Mouse (Mus musculus) retina, embryonic 14.5 days (tissue): ENCODE measurements around the gene Ring1.
A peak's percentile ranks its signal among the peaks of the same experiment; 100 is the strongest.
"Not testable (repeated sequence)": the region's sequence is repeated elsewhere in the genome, so short reads cannot be mapped to it uniquely, and the experiment has no call there.

Experiments
- DNase-seq: peaks from one replicate; pipeline ENCODE4 v3.0.0-alpha.2; 2015; ENCODE audit warnings: low spot score

Gene Ring1

DNA sequence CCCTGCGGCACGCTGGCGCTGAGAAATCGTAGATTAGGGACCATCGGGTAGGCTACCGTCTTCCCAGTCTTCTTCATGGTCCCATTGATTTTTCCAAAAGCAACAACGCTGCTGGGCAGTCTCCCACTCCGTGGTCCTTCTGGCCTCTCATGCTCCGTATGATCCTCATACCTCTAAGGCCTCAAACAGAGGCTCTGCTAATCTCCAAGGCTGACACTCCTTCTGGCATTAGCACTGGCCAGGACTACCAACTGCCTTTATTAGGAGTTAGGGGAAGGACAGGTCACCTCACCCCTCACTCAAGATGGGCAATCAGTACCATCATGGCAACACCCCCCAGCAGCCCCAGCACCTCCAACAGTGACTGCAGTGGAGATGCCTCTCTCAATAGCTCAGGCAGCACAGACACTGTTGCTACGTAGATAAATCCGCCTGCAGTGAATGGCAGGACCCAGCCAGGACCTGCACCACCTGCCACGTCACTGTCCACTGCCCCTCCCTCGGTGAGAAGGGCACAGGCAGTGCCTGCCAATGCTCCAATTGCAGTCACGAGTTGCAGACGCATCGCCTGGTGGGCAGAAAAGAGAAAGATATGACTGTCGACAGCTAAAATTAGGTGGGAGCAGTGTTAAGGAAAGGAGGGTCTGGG lies 4.1 kb upstream of the Ring1 start:
- no peak for DNase-seq

DNA sequence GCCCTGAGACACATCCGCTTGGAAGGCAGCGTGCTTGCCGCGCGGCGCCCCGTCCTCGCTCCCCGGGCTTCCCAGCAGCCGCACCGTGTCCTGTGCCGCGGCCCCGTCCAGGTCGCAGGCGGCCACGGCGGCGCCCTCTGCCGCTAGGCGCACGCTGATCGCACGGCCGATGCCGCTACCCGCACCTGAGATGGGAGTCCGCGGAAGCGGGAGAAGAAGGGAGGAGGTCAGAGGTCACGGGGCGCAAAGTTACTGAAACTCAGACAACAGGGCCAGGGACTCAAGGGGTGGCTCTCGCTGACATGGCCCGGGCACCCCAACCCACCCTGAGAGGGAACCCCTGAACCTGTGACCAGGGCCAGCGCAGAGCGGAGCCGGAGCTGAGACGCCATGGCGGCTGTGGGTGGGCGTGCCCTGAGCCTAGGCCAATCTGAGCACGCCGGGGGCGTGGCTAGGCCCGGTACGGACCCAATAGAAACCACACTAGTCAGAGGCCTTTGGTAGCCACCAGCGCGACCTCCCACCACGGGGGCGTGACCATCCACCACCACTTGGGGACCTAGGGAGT lies 3.3 kb upstream of the Ring1 start, which contains the start of gene H2-Ke6:
TSS of gene H2-Ke6 (minus strand) at position 405 of the 568 bp plus-strand sequence.
- peak; percentile 96 for DNase-seq

DNA sequence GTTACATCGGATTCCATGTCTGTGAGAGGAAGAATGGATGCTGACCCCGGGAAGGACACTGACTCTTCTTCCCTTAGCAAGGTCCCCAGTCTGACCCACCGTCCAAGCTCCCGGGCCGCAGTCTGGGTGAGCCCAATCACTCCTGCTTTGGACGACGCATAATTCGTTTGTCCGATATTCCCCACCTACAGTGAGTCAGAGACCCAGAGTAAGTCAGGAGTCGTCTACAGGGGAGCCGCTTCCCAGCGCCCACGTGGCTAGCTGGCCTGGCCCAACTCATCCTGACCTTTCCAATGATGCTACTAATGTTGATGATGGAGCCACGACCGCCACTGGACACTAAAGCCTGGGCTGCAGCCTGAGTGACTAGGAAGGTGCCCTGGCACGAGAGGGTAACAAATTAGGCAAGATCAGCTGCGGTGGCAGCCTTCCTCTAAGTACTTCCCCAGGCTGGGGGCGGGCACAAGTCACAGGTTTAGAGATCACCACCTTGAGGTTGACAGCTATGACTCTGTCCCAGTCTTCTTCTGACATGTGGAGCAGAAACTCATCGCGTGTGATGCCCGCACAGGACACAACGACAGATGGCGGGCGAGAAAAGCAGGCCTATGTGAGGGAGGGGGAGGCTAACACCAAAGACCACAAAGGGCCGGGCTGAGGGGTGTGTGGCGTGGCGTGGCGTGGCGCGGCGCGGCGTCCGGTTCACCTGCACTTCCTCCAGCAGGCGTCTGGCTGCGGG lies 2.6 kb upstream of the Ring1 start:
- peak; percentile 42 for DNase-seq

DNA sequence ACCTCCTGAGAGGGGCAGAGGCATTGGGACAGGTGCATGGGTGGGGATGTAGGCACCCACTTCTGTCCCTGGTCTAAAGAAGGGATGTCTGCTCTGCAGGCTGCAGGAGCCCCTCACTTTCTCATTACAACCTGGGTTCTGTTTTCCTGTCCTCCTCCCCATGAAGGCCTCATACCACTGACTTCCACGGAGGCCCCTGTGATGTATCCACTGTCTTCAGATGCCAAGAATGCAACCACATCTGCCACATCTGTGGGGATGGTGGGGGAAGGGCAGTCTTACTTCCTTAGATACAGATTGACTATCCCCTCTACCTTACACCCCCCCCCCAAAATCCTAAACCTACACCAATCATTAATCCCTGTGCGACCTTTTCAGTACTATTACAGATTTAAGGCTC lies 1.7 kb upstream of the Ring1 start:
- DNase-seq: no peak

DNA sequence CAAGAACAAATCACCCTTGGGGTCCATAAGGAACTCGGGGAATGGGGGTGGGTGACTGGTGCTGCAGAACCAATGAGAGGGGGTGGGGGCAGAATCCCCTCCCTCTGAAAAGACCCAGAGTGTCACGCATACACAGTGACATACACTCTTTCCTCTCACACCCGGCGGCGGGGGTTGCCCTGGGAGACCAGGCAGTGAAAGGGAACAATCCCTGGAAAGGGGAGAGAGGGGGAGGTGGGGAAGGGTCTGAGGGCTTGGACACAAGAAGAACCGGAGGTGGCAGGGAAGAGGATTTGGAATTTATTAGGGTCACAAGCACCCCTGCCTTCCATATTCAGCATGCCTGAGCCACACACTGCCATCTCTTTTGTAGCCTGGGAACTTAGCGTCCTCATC lies 1.3 kb upstream of the Ring1 start:
- DNase-seq: peak; percentile 64

DNA sequence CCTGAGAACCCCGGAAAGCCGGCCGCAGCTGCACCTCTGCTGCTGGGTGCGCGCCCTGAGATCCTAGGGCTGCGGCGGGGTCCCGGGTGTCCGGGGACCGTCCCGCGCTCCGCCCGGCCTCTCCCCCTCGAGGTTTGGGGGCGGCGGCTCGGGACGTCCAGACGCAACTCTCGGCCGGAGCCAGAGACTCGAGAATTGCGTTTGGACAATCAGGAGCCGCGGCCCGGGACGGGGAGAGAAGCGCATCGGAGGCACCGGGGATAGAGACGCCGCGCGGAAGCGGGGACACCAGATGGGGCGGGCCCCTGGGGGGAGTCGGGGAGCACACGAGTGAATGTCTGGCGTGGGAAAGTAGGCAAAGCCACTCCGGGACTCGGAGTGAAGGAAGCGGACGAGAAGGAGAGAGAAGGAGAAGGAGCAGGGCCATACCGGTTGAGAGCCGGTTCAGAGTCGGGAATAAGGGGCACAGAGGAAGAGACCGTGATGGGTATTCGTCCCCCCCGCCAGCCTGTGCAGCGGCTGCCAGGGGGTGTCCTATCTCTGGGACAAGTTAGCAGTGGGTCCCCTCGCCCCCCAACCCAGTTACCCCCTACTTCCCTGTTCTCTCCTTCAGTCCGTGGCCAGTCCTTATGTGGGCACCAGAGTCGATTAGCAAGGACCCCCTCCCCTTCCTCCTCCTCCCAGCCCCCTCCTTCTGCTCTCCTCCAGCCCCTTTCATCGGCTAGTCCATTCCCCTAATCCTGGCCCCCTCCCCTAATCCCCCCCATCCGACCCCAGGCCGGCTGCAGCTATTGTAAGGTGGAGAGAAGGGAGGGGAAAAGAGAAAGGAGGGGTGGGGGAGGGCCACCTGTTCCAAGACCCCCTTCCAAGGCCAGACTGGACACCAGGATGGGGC lies 628 bp upstream of the Ring1 start:
- DNase-seq: peak; percentile 51

DNA sequence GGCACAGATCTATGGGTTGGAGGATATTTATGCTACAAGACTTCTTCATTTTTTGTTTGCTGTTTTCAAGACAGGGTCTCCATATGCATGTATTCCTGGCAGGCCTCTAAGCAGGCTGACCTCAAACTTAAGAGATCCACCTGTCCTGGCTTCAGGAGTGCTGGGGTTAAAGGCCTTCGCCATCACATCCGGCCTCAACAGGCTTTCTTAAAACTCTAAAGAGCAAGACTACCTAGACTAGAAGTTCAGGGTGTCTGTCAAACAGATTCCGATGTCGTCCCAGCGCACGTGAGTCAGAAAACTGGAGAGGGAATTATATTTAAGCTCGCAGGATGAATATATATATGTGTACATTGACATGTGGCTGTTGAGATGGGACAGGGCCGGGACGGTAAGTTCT lies 802 bp downstream of the Ring1 start:
- DNase-seq: no peak

DNA sequence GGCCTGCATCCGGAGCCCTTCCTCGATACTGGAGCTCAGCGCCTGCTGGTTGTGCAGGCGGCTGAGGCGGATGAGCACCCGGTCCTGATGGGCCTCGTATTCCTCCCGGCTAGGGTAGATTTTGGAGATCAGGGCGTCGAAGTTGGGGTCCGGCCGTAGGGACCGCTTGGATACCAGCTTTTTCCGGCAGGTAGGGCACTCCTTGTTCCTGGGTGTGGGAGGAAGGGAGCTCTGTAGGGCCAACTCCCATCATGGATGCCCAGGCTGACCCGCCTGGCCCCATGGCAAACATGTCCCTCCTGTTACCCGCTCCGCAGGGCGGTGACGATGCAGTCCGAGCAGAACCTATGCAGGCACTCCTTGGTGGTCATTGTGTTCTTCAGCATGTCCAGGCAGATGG lies 1.5 kb downstream of the Ring1 start:
- no peak for DNase-seq

DNA sequence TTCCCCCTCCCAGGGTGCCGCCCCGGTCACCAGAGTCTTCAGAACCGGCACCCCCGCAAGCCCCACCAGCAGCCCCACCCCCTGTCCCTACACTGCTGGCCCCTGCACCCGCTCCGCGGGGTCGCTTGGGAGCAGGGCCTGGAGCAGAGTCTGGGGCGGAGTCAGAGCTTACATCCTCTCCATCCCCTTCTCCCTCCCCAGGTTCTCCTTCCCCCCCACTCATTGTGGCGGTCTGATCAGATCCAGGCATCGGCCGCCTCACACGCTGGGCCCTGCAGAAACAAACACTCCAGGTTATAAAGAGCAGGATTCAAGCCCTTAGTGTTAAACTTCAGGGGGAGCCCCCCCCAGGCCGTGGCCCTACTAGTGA lies 2.1 kb downstream of the Ring1 start:
- no peak for DNase-seq

DNA sequence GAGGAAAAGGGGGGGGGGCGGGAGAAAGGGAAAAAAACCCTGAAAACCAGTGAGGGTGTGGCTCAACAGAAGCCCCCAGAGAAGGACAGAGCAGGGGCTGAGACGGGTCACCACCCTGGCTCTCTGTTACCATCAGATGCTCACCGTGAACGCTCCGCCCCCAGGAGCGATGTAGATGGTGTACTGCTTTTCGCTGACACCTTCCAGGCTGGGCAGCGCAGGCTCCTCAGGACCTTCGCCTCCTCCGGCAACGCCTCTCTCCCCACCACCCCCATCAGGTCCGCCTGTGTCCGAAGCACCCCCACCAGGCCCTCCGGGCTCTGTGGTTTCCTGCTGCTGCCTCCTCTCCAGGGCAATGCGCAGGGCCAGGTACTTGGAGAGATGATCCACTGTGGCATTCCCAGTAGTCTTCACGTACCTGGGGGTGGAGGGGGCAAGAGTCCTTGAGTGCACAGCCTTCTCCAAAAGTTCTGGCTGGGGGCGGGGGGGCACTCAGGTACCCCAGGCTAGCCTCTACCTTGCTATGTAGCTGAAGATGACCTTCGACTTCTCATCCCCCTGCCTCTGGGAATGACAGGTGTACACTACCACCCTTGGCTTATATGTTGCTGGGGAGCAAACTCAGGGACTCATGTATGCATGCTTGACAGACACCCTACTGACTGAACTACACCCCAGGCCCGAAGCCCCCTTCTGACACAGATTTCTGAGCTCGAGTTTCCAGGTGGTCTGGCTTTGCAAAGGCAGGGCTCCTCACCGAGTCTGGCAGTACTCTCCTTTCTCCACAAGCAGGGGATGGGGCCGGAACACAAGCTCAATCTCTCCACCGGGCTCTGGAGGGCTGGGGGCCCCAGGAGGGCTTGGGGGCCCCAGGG lies 2.7 kb downstream of the Ring1 start:
- DNase-seq: no peak

DNA sequence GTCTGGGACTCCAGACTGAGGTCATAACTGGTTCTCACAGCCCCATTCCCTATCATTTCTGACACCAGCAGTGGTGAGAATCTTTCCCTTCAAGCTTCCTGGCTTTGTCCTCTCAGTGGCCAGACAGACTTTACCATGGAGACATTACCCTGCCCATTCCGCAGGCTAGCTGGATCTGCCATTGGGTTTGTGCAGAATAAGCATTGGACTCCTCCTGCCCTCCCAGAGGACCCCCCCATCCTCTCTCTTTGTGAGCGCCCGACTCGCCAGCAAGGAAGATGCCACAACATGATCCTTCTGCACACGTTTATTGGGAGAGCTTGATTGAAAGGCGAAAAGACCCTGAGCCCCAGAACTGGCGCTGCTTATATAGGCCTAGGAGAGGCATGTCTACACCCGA lies 11.0 kb downstream of the Ring1 start:
- no peak for DNase-seq

DNA sequence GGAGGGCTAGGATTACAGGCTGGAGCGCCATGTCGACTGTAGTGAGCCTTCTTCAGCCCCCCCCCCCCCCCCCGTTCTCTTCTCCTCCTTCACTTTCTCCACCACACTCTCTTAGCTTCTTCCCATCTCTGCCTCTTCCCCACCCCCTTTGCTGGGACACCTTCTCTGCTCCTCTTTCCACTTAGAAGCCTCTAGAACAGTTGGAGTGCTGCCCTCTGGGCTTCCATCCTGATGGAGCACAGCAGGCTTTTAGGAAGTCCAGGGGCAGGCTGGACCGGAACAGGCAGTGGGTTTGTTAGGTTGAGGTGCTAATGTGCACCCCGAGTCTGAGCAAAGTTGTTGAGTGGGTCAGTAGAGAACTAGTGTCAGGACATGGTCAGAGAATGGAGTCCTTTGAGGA lies 14.3 kb downstream of the Ring1 start:
- no peak for DNase-seq

DNA sequence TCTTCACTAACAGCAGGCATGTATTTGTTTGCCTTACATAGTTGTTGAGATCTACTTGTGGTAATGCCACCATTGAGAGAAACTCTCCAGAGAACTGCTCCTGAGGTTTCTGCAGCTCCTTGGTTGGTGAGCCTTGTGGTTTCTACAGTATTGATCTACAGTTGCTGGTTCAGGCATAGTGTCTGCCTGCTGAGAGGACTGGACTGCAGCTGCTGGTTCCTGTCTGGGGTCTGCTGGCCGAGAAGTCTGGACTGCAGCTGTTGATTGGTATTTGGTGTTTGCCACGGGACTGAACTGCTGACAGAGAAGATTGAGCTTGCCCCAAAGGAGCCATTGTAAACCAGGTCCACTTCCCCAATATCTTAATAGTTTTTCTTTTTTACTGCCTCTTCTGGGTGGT lies 17.9 kb downstream of the Ring1 start:
- DNase-seq: no peak

DNA sequence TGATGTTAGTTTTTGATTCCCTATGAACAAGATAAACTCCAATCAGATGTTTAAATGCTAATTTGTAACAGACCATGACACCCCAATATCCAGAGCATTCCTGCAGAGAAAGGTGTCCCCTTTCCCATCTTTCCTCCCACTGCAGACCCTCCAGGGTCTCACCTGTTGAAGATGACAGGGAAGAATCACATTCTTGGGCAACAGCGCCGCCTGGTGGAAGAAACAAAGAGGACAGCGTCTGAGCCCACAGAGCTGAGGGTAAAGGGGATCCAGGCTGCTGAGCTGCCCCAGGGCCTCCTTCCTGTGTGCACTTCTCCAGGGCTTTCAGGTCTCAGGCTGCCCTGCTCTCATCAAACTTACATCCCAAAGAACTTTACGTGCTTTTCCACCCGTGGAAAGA lies 21.1 kb downstream of the Ring1 start:
- DNase-seq: peak; percentile 65

DNA sequence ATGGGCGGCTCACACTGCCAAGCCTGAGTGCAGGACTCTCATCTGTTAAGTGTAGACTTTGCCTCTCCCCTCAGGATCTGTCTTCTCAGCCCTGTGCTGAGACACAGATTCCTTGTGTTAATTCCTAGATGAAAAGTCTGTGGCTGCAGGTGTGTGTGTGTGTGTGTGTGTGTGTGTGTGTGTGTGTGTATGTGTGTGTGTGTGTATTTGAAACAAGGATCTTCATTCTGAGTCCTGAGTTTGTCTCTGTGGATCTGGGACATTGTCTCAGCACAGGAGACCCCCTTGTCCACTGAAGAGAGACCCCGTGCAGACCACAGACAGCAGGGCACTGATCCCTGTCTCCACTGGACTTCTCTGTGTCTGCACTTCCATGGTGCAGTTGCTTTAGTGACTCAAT lies 23.7 kb downstream of the Ring1 start:
- DNase-seq: not testable (repeated sequence)

DNA sequence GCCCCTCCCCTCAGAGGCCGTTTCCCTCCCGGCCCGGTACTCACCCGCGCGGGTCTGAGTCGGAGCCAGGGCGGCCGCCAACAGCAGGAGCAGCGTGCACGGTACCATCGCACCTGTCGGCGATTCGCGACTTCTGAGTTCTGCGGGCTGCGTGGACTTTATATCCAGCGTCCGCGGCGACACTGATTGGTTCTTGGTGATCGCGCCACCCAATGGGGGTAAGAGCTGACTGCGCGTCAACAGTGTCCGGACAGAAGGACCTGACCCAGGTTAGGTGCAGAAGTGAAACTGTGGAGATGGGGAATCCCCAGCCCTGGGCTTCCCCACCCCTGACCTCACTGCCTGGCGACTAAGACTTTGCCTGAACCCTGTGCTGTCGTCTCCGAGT lies 24.3 kb downstream of the Ring1 start, which contains the start of gene H2-K1:
TSS of gene H2-K1 (minus strand) at position 198 of the 388 bp plus-strand sequence.
- peak; percentile 76 for DNase-seq

DNA sequence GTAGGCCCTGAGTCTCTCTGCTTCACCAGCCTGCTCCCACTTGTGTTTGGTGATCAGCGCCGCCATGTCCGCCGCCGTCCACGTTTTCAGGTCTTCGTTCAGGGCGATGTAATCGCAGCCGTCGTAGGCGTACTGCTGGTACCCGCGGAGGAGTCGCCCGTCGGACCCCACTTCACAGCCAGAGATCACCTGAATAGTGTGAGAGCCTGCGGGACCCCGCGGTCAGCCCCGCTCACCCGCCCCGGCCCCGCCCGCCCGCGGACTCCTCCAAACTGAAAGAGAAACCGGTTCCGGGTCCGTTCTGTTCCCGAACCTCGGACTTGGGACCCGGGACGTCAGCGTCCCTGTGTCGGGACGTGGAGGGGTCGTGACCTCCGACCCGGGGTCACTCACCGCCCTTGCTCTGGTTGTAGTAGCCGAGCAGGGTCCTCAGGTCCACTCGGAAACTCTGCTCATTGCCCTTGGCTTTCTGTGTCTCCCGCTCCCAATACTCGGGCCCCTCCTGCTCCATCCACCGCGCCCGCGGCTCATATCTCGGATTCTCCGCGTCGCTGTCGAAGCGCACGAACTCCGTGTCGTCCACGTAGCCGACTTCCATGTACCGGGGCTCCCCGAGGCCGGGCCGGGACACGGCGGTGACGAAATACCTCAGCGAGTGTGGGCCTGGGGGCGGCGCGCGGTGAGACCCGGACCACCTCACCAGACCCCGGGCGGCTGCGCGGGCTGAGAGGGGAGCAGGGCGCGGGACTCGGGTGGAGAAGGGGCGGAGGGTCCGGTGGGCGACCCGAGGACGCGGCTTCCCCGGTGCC lies 24.9 kb downstream of the Ring1 start:
- peak; percentile 21 for DNase-seq

DNA sequence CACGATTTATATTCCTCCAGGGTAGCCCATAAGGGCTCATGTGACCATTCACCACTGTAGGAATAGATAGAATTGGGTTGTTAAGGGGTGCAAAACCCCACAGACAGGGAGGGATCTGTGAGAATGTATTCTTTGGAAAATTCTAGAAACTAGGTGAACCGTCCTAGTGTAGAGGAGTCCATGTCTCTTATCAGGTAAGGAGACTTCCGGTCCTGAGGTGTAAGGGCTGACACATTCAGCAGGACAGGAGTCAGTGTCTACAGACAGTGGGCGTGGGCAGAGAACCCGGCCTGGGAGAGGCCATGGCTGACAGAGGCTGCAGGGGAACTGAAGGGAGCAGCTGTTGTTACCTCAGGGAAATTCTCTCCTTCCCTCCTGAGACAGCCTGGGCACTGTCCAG lies 25.8 kb downstream of the Ring1 start:
- DNase-seq: not testable (repeated sequence)

DNA sequence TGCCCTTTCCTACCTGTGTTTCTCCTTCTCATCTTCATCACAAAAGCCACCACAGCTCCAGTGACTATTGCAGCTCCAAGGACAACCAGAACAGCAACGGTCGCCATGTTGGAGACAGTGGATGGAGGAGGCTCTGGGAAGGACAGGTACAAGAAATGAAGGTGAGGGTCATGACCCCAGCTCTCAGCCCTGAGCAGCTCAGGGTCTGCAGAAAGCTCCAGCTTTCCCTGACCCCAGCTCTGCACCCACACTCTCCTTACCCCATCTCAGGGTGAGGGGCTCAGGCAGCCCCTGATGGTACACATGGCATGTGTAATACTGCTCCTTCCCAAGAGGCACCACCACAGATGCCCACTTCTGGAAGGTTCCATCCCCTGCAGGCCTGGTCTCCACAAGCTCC lies 27.5 kb downstream of the Ring1 start:
- not testable (repeated sequence) for DNase-seq

DNA sequence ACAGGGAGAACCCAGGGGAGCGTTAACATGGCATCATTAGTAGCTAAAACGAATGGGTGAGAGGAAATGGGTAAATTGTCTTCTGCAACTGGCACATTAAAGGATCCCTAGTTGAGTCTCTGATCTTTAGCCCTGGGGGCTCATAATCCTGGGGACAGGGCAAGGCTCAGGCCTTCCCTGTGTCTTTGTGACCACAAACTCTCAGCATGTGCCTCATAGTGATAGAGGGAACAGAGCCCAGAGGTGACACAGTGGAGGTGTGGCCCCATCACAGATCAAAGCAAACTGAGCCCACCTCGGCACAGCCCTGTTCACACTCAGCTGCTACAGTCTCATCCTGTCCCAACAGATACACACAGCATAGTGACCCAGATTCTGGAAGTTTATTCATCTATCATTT lies 28.8 kb downstream of the Ring1 start:
- no peak for DNase-seq

DNA sequence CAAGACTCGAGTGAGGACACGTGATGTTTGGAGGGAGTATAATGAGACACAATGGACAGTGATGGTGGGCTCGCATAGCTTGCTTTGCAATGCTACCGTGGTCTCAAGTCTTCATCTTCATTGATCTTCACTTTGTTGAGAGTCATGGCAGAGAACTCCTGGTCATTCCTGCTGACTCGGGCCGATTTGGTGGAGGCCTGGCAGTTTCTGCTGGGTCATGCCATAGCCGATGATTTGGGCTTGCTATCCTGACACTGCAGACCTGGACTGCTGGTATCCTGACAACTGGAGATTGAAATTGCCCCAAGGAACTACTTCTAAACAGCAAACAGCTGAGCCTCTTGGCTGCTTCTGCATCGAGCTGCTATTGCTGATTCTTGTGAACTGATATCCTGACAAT lies 29.5 kb downstream of the Ring1 start:
- no peak for DNase-seq
